Mouse (Mus musculus): Measurements from ENCODE around the gene Peli1. TPM values are rescaled to one million over a fixed set of nuclear protein-coding genes. Genes with fewer than 3 reads are reported as not detected.

Gene Peli1
- polyA plus RNA-seq, 1 experiment from 2014 or later = 112 TPM

DNA sequence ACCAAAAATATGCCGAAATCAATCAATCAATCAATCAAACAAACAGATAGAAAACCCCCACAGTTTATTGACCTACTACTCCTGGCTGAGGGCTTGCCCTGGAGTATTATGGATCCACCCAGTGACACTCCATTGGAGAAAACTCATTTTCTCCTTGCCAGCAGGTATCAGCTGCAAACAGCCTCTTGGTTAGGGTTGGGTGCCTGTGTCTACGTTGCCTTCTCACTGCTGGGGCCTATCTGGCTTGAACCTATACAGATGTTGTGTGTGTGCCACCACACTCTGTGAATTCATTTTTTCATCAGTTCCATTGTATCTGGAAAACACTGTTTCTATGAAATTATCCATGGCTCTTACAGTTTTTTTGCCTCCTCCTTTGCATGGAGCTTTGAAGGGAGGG, 30.6 kb downstream of the Peli1 start:
- no peaks in the 10 kb centered on the region for H3K9me3 ChIP-seq (ENCODE audit: control insufficient read depth, low read length)
- H3K27me3 ChIP-seq (ENCODE audit: control insufficient read depth, insufficient read depth, low read length) = no peaks in the 10 kb centered on the region
- H3K4me3 ChIP-seq (ENCODE audit: low read depth, low read length) = no peak overlapping the region
- ATAC-seq (ENCODE audit: low FRiP score) = no peak
- H3K36me3 ChIP-seq (ENCODE audit: control insufficient read depth, insufficient read depth, low read length) = no peaks in the 10 kb centered on the region
- WGBS = 93% methylated on average over 2 of the region's 2 CpGs
- no peak overlapping the region for H3K27ac ChIP-seq (ENCODE audit: low read depth, low read length)
- H3K4me1 ChIP-seq (replicated peaks; ENCODE audit: control insufficient read depth, insufficient read depth, low read length) = no peaks in the 10 kb centered on the region
- DNase-seq (ENCODE audit: low spot score) = no peak
- H3K4me2 ChIP-seq (replicated peaks; ENCODE audit: low read depth, low read length) = no peak overlapping the region
- H3K9ac ChIP-seq (ENCODE audit: low read depth, low read length) = no peak overlapping the region

DNA sequence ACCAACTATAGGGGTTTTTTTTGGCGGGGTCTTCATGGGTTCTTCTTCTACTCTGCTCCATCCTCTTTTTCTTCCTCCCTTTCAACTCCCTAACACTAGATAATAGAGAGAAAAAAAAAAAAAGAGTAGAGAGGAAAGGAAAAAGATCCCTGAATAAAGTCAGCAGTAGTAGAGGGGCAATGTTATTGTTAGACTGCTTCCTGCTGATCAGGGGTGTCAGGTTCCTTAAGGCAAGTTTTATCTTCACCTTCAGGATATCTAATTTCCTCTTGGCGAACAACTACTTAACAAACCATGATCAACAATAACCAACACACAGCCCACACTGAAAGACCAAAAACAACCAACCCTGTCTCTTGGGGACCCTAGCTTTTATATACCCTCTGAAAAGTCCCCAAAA, 31.3 kb downstream of the Peli1 start:
- DNase-seq (ENCODE audit: low spot score) (no peak), ATAC-seq (ENCODE audit: low FRiP score) (no peak)
- no peaks in the 10 kb centered on the region for H3K27me3 ChIP-seq (ENCODE audit: control insufficient read depth, insufficient read depth, low read length)
- H3K4me1 ChIP-seq (replicated peaks; ENCODE audit: control insufficient read depth, insufficient read depth, low read length) = no peaks in the 10 kb centered on the region
- H3K4me3 ChIP-seq (ENCODE audit: low read depth, low read length) = no peak overlapping the region
- 75% methylated on average over 2 of the region's 2 CpGs for WGBS
- H3K27ac ChIP-seq (ENCODE audit: low read depth, low read length) = no peak overlapping the region
- H3K4me2 ChIP-seq (replicated peaks; ENCODE audit: low read depth, low read length) = no peak overlapping the region
- no peaks in the 10 kb centered on the region for H3K36me3 ChIP-seq (ENCODE audit: control insufficient read depth, insufficient read depth, low read length)
- no peak overlapping the region for H3K9ac ChIP-seq (ENCODE audit: low read depth, low read length)
- no peaks in the 10 kb centered on the region for H3K9me3 ChIP-seq (ENCODE audit: control insufficient read depth, low read length)

DNA sequence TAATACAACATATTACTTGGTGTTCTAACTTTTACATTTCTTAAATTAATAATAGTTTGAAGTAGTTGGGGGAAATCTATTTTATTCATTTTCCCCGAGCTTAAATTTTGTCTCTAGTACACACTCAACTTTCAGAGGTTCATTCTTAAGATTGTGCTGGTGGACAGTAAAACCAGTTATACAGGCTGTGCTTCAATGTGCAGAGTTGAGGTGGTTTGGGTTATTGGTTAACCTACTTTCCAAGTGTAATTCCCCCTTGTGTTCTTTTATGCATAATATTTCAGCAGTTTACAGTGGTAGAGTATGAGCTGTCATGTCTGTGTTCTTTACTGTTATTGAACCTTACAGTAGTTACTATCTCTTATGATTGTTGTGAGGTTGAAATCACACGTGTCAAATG, 40.6 kb downstream of the Peli1 start:
- DNase-seq (ENCODE audit: low spot score) (no peak), ATAC-seq (ENCODE audit: low FRiP score) (no peak)
- Histone ChIP-seq H3K9me3 (ENCODE audit: control insufficient read depth, low read length) (no peaks in the 10 kb centered on the region), H3K4me2 (replicated peaks; ENCODE audit: low read depth, low read length) (no peak overlapping the region), H3K27ac (ENCODE audit: low read depth, low read length) (no peak overlapping the region), H3K27me3 (ENCODE audit: control insufficient read depth, insufficient read depth, low read length) (no peaks in the 10 kb centered on the region), H3K4me3 (ENCODE audit: low read depth, low read length) (no peak overlapping the region), H3K9ac (ENCODE audit: low read depth, low read length) (no peak overlapping the region), H3K4me1 (replicated peaks; ENCODE audit: control insufficient read depth, insufficient read depth, low read length) (no peaks in the 10 kb centered on the region), H3K36me3 (ENCODE audit: control insufficient read depth, insufficient read depth, low read length) (no peaks in the 10 kb centered on the region)
- 90% methylated on average over 2 of the region's 2 CpGs for WGBS

DNA sequence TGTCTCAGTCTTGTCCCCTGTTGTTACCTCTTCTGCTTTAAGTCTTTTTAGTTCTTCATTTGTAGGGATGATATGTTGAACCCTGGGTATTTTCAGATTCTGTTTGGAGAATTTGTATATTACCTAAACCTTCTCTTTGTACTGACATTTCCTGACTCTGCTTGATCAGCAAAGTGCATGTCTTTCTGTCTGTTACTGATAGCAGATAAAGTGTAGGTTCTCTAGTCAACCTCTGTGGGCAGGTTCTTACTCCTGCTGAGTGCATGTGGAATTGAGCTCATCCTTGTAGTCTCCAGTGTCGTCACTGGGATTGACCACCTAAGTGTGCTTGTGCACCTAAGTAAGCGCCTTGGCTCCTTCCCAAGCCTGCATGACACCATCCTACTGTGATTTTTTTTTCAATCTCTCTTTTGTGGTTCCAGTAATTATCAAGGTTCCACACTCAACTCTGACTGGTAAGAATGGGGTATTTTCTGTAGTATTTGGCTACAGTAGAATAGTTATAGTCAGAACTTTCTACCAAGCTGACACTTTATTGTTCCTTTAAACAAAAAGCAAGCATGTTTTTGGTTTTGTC, 43.9 kb downstream of the Peli1 start:
- Histone ChIP-seq H3K27me3 (ENCODE audit: control insufficient read depth, insufficient read depth, low read length) (no peaks in the 10 kb centered on the region), H3K9ac (ENCODE audit: low read depth, low read length) (no peak overlapping the region), H3K4me3 (ENCODE audit: low read depth, low read length) (no peak overlapping the region), H3K4me1 (replicated peaks; ENCODE audit: control insufficient read depth, insufficient read depth, low read length) (no peaks in the 10 kb centered on the region), H3K4me2 (replicated peaks; ENCODE audit: low read depth, low read length) (no peak overlapping the region), H3K9me3 (ENCODE audit: control insufficient read depth, low read length) (no peaks in the 10 kb centered on the region), H3K27ac (ENCODE audit: low read depth, low read length) (no peak overlapping the region), H3K36me3 (ENCODE audit: control insufficient read depth, insufficient read depth, low read length) (no peaks in the 10 kb centered on the region)
- no peak for ATAC-seq (ENCODE audit: low FRiP score)
- DNase-seq (ENCODE audit: low spot score) = no peak
- 81% methylated on average over 2 of the region's 2 CpGs for WGBS

DNA sequence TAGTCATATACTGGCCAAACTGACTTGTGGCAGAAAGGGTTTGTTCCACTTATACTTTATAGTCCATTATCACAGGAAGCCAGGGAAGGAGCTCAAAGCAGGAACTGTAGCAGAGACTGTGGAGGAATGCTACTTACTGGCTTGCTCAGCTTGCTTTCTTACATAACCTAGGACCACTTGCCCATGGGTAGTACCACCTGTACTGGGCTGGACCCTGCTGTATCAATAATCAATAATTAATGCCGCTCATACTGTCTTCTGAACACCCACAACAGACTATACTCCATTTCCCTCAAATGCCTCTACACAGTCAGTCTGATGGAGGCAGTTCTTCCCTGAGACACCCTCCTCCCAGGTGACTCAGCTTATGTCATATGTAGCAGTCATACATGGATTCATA, 48.4 kb downstream of the Peli1 start:
- 95% methylated on average over 1 of the region's 1 CpGs for WGBS
- Histone ChIP-seq H3K4me3 (ENCODE audit: low read depth, low read length) (no peak overlapping the region), H3K36me3 (ENCODE audit: control insufficient read depth, insufficient read depth, low read length) (no peaks in the 10 kb centered on the region), H3K27me3 (ENCODE audit: control insufficient read depth, insufficient read depth, low read length) (no peaks in the 10 kb centered on the region), H3K4me1 (replicated peaks; ENCODE audit: control insufficient read depth, insufficient read depth, low read length) (no peaks in the 10 kb centered on the region), H3K9me3 (ENCODE audit: control insufficient read depth, low read length) (no peaks in the 10 kb centered on the region), H3K27ac (ENCODE audit: low read depth, low read length) (no peak overlapping the region), H3K9ac (ENCODE audit: low read depth, low read length) (no peak overlapping the region), H3K4me2 (replicated peaks; ENCODE audit: low read depth, low read length) (no peak overlapping the region)
- no peak for ATAC-seq (ENCODE audit: low FRiP score)
- no peak for DNase-seq (ENCODE audit: low spot score)

DNA sequence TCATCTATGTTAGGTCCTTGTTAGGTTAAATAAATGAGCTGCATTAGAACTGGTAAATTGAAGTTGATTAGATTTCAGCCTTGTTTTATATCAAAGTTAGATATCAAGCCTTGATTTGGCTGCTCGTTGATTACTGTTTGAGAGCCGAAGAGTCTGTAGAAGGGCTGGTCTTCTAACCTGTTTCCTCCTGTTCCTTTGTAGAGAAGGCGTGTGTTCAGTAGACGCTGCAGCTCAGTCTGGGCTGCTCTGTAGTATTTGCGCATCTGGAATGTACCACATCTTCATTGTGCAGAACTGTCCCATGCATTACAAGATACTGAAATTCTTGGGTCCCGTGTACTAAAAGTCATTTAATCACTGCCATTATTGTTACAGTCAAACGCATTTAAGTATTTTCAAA, 50.2 kb downstream of the Peli1 start:
- H3K27me3 ChIP-seq (ENCODE audit: control insufficient read depth, insufficient read depth, low read length) = no peaks in the 10 kb centered on the region
- no peak for ATAC-seq (ENCODE audit: low FRiP score)
- 93% methylated on average over 7 of the region's 7 CpGs for WGBS

DNA sequence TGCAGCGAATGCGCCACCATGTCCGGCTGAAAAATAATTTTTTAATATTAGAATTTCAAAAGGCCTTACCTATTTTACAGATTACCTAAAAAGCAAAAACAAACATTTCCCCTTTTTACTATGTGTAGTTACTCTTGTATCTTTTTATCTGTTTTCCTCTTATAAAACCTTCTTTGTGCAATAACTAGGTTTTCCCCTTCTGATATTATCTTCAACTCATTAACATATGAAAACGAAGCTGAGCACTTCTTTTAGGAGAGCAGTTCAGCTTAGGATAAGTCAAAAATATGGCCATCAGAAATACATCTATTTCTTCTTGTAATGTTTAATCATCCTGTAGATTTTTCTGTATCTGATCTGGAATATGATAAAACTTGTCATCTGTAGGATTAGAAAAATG, 50.7 kb downstream of the Peli1 start:
- Histone ChIP-seq H3K9ac (ENCODE audit: low read depth, low read length) (no peak overlapping the region), H3K4me1 (replicated peaks; ENCODE audit: control insufficient read depth, insufficient read depth, low read length) (no peaks in the 10 kb centered on the region), H3K4me3 (ENCODE audit: low read depth, low read length) (no peak overlapping the region), H3K4me2 (replicated peaks; ENCODE audit: low read depth, low read length) (no peak overlapping the region), H3K9me3 (ENCODE audit: control insufficient read depth, low read length) (no peaks in the 10 kb centered on the region), H3K27me3 (ENCODE audit: control insufficient read depth, insufficient read depth, low read length) (no peaks in the 10 kb centered on the region), H3K27ac (ENCODE audit: low read depth, low read length) (no peak overlapping the region), H3K36me3 (ENCODE audit: control insufficient read depth, insufficient read depth, low read length) (no peaks in the 10 kb centered on the region)
- 97% methylated on average over 4 of the region's 4 CpGs for WGBS
- ATAC-seq (ENCODE audit: low FRiP score) (no peak), DNase-seq (ENCODE audit: low spot score) (no peak)

More for the DNA sequence above, 50.2 kb downstream of the Peli1 start:
- DNase-seq (ENCODE audit: low spot score) = no peak
- no peaks in the 10 kb centered on the region for H3K4me1 ChIP-seq (replicated peaks; ENCODE audit: control insufficient read depth, insufficient read depth, low read length)
- H3K9me3 ChIP-seq (ENCODE audit: control insufficient read depth, low read length) = no peaks in the 10 kb centered on the region
- H3K4me3 ChIP-seq (ENCODE audit: low read depth, low read length) = no peak overlapping the region
- H3K9ac ChIP-seq (ENCODE audit: low read depth, low read length) = no peak overlapping the region
- H3K36me3 ChIP-seq (ENCODE audit: control insufficient read depth, insufficient read depth, low read length) = no peaks in the 10 kb centered on the region
- H3K27ac ChIP-seq (ENCODE audit: low read depth, low read length) = no peak overlapping the region
- H3K4me2 ChIP-seq (replicated peaks; ENCODE audit: low read depth, low read length) = no peak overlapping the region

DNA sequence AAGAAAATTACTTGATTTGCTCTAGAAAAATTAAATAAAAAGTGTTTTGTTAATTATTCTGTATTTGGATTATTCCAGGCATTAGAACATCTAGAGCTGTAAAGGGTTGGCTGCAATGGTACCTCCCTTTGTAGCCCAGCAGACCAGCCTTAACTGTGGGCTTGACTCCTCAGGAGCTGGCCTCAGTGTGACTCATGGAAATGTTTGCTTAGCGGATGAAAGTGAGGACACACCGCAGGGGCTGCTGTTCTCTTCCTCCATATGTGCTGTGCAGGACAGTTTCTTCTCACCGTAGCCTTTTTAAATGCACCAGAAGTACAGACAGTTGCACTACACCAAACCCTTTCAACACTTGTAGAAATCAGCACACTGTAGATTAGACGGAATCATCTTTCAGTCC, 58.4 kb downstream of the Peli1 start:
- Histone ChIP-seq H3K4me1 (replicated peaks; ENCODE audit: control insufficient read depth, insufficient read depth, low read length) (no peaks in the 10 kb centered on the region), H3K4me3 (ENCODE audit: low read depth, low read length) (no peak overlapping the region), H3K27me3 (ENCODE audit: control insufficient read depth, insufficient read depth, low read length) (no peaks in the 10 kb centered on the region), H3K9me3 (ENCODE audit: control insufficient read depth, low read length) (no peaks in the 10 kb centered on the region), H3K27ac (ENCODE audit: low read depth, low read length) (no peak overlapping the region), H3K36me3 (ENCODE audit: control insufficient read depth, insufficient read depth, low read length) (peaks cover 7% of the 10 kb centered on the region), H3K4me2 (replicated peaks; ENCODE audit: low read depth, low read length) (no peak overlapping the region), H3K9ac (ENCODE audit: low read depth, low read length) (no peak overlapping the region)
- DNase-seq (ENCODE audit: low spot score) (no peak), ATAC-seq (ENCODE audit: low FRiP score) (no peak)
- 83% methylated on average over 4 of the region's 4 CpGs for WGBS

DNA sequence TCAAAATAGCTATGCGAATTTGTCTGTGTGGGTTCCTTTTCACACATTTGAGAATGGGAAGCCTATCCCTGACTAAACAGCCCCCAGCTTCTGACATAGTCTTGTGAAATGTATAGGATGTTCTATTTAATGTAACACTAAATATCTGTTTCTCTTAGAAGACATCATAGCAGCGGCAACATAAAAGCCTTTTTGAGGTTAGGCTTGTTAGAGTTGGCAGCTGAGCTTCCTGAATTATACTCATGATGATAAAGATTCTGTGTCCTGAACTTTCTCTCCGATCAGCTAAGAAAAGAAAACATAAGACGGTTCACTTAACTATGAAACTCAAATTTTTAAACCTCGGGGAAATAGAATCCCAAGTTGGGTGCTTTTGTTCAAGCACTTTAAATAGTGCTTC, 59.2 kb downstream of the Peli1 start:
- H3K4me1 ChIP-seq (replicated peaks; ENCODE audit: control insufficient read depth, insufficient read depth, low read length) = no peaks in the 10 kb centered on the region
- H3K4me3 ChIP-seq (ENCODE audit: low read depth, low read length) = no peak overlapping the region
- no peak overlapping the region for H3K27ac ChIP-seq (ENCODE audit: low read depth, low read length)
- 95% methylated on average over 5 of the region's 5 CpGs for WGBS
- peaks cover 7% of the 10 kb centered on the region for H3K36me3 ChIP-seq (ENCODE audit: control insufficient read depth, insufficient read depth, low read length)
- no peak overlapping the region for H3K9ac ChIP-seq (ENCODE audit: low read depth, low read length)
- H3K27me3 ChIP-seq (ENCODE audit: control insufficient read depth, insufficient read depth, low read length) = no peaks in the 10 kb centered on the region
- DNase-seq (ENCODE audit: low spot score) = no peak
- no peak overlapping the region for H3K4me2 ChIP-seq (replicated peaks; ENCODE audit: low read depth, low read length)
- no peak for ATAC-seq (ENCODE audit: low FRiP score)
- no peaks in the 10 kb centered on the region for H3K9me3 ChIP-seq (ENCODE audit: control insufficient read depth, low read length)
